Mouse (Mus musculus): ENCODE measurements around the gene Atg10. TPM values are rescaled to one million over a fixed set of nuclear protein-coding genes. Genes with fewer than 3 reads are reported as not detected.

The Atg10 gene
- polyA plus RNA-seq, 1 experiment from 2014 or later = 18.8 TPM

DNA sequence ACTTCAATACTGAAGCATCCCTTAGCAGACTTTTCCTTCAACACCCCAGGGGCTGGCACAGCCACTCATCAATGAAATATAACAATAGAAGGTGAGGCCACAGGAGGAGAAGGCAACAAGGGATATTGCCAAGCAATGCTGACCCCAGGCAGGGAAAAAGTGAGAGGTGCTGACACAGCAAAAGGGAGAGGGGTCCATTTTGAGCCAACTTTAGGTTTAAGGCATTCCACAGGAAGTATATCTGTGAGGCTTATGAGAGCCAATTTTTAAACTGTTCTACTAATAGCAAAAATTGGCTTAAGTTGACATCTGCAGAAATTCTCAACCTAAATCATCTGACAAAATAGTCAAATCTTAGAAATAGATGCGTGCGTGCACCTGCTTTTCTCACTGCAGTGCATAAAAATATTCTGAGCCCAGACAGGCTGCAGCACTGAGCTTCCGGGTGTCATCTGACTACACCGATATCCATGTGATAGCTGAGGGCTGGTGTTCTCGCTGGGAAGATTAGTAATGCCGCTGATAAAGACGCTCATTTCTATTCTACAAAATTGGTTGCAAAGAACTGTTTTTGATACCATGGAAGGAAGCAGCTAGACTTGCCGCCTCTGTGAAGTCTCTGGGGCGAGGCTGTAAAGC lies 116.3 kb downstream of the Atg10 start:
- H3K4me2 ChIP-seq (ENCODE audit: low read depth, low read length) = no peak overlapping the region
- H3K9ac ChIP-seq (replicated peaks; ENCODE audit: low read depth, low read length) = no peak overlapping the region
- H3K27me3 ChIP-seq (ENCODE audit: control insufficient read depth, insufficient read depth, low read length) = no peaks in the 10 kb centered on the region
- H3K27ac ChIP-seq (ENCODE audit: low read depth, low read length) = no peak overlapping the region
- ATAC-seq (ENCODE audit: low read depth) = no peak
- no peaks in the 10 kb centered on the region for H3K36me3 ChIP-seq (ENCODE audit: control insufficient read depth, insufficient read depth, low read length)
- H3K4me1 ChIP-seq (ENCODE audit: control insufficient read depth, insufficient read depth, low read length) = no peaks in the 10 kb centered on the region
- H3K9me3 ChIP-seq (ENCODE audit: control insufficient read depth, low read length) = no peaks in the 10 kb centered on the region
- H3K4me3 ChIP-seq (ENCODE audit: low read depth, low read length) = no peak overlapping the region
- WGBS = 93% methylated on average over 9 of the region's 9 CpGs

- Histone ChIP-seq H3K4me2 (ENCODE audit: low read depth, low read length) (no peak overlapping the region), H3K9me3 (ENCODE audit: control insufficient read depth, low read length) (no peaks in the 10 kb centered on the region), H3K4me3 (ENCODE audit: low read depth, low read length) (no peak overlapping the region), H3K4me1 (ENCODE audit: control insufficient read depth, insufficient read depth, low read length) (no peaks in the 10 kb centered on the region), H3K27ac (ENCODE audit: low read depth, low read length) (no peak overlapping the region), H3K9ac (replicated peaks; ENCODE audit: low read depth, low read length) (no peak overlapping the region), H3K27me3 (ENCODE audit: control insufficient read depth, insufficient read depth, low read length) (no peaks in the 10 kb centered on the region), H3K36me3 (ENCODE audit: control insufficient read depth, insufficient read depth, low read length) (no peaks in the 10 kb centered on the region)
- ATAC-seq (ENCODE audit: low read depth) = no peak
- WGBS = 89% methylated on average over 3 of the region's 3 CpGs
Observed at GRCm38 (mm10) chr13:91102238-91102637, 121.5 kb downstream of the Atg10 start.

DNA sequence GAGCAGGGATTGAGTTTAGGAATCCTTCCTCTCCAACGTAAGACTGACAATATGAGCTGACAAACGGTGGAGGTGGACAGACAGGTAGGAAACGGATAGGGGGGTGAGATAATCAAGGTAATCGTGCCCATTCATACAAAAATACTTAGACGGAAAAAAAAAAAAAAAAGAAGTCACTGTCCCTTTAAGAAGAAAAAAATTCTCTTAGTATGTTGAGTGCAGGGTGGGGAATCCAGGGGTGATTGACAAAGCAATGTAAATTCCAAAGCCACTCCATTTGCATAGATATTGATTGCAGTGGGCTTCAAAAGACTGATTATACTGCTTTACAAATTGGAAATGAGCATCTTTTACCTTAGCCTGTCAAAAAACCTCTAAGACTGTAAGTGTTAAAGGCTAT lies 123.4 kb downstream of the Atg10 start:
- H3K36me3 ChIP-seq (ENCODE audit: control insufficient read depth, insufficient read depth, low read length) = no peaks in the 10 kb centered on the region
- no peaks in the 10 kb centered on the region for H3K4me1 ChIP-seq (ENCODE audit: control insufficient read depth, insufficient read depth, low read length)
- no peak for ATAC-seq (ENCODE audit: low read depth)
- no peak overlapping the region for H3K4me2 ChIP-seq (ENCODE audit: low read depth, low read length)
- no peak overlapping the region for H3K27ac ChIP-seq (ENCODE audit: low read depth, low read length)
- no peaks in the 10 kb centered on the region for H3K27me3 ChIP-seq (ENCODE audit: control insufficient read depth, insufficient read depth, low read length)
- WGBS = 73% methylated on average over 5 of the region's 5 CpGs
- H3K9ac ChIP-seq (replicated peaks; ENCODE audit: low read depth, low read length) = no peak overlapping the region
- no peaks in the 10 kb centered on the region for H3K9me3 ChIP-seq (ENCODE audit: control insufficient read depth, low read length)
- no peak overlapping the region for H3K4me3 ChIP-seq (ENCODE audit: low read depth, low read length)

DNA sequence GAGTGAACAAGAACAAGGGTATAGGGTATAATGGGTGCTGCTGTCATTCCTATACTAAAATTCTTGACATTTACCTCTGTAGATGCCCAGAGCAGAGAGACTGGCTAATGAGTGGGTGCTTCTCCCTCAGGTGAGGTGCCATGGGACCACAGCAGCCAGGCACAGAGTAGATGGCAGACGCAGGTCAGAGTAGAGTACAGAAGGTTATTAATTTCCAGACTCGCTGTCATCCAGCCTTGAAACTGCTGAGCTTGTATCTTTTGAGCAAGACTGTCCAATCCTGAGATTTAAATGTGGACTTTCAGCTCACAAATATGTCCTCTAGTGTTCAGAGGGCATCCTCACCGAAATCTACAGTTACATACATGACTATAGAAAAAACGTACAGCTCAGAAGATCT lies 128.9 kb downstream of the Atg10 start:
- Histone ChIP-seq H3K27ac (ENCODE audit: low read depth, low read length) (no peak overlapping the region), H3K9ac (replicated peaks; ENCODE audit: low read depth, low read length) (no peak overlapping the region), H3K9me3 (ENCODE audit: control insufficient read depth, low read length) (no peaks in the 10 kb centered on the region), H3K4me3 (ENCODE audit: low read depth, low read length) (no peak overlapping the region), H3K36me3 (ENCODE audit: control insufficient read depth, insufficient read depth, low read length) (no peaks in the 10 kb centered on the region), H3K27me3 (ENCODE audit: control insufficient read depth, insufficient read depth, low read length) (no peaks in the 10 kb centered on the region), H3K4me1 (ENCODE audit: control insufficient read depth, insufficient read depth, low read length) (peaks cover 4% of the 10 kb centered on the region; the same call in 1 of the 2 replicates), H3K4me2 (ENCODE audit: low read depth, low read length) (no peak overlapping the region)
- WGBS = 89% methylated on average over 4 of the region's 4 CpGs
- ATAC-seq (ENCODE audit: low read depth) = no peak

GRCm38 (mm10) chr13:91094196-91094595 lies 129.6 kb downstream of the Atg10 start:
- H3K4me3 ChIP-seq (ENCODE audit: low read depth, low read length) = no peak overlapping the region
- peak; percentile 74 for ATAC-seq (ENCODE audit: low read depth)
- peaks cover 4% of the 10 kb centered on the region; the same call in 1 of the 2 replicates for H3K4me1 ChIP-seq (ENCODE audit: control insufficient read depth, insufficient read depth, low read length)
- H3K9me3 ChIP-seq (ENCODE audit: control insufficient read depth, low read length) = no peaks in the 10 kb centered on the region
- no peak overlapping the region for H3K4me2 ChIP-seq (ENCODE audit: low read depth, low read length)
- peak overlapping the region; percentile 60 for H3K27ac ChIP-seq (ENCODE audit: low read depth, low read length)
- no peaks in the 10 kb centered on the region for H3K36me3 ChIP-seq (ENCODE audit: control insufficient read depth, insufficient read depth, low read length)
- H3K9ac ChIP-seq (replicated peaks; ENCODE audit: low read depth, low read length) = 0 out of 2 replicates have a peak overlapping the region, but pooled peaks have one; percentile 3
- 35% methylated on average over 7 of the region's 7 CpGs for WGBS
- H3K27me3 ChIP-seq (ENCODE audit: control insufficient read depth, insufficient read depth, low read length) = no peaks in the 10 kb centered on the region

GRCm38 (mm10) chr13:91093610-91094009 lies 130.2 kb downstream of the Atg10 start:
- Histone ChIP-seq H3K27ac (ENCODE audit: low read depth, low read length) (peak overlapping the region; percentile 60; the same call in 1 of the 2 replicates), H3K4me1 (ENCODE audit: control insufficient read depth, insufficient read depth, low read length) (peaks cover 4% of the 10 kb centered on the region; the same call in 1 of the 2 replicates), H3K4me2 (ENCODE audit: low read depth, low read length) (no peak overlapping the region), H3K27me3 (ENCODE audit: control insufficient read depth, insufficient read depth, low read length) (no peaks in the 10 kb centered on the region), H3K4me3 (ENCODE audit: low read depth, low read length) (no peak overlapping the region), H3K9me3 (ENCODE audit: control insufficient read depth, low read length) (no peaks in the 10 kb centered on the region), H3K9ac (replicated peaks; ENCODE audit: low read depth, low read length) (no peak overlapping the region), H3K36me3 (ENCODE audit: control insufficient read depth, insufficient read depth, low read length) (no peaks in the 10 kb centered on the region)
- 15% methylated on average over 1 of the region's 1 CpGs for WGBS
- peak; percentile 46; the same call in 1 of the 2 replicates for ATAC-seq (ENCODE audit: low read depth)

GRCm38 (mm10) chr13:91093162-91093561 lies 130.6 kb downstream of the Atg10 start:
- Histone ChIP-seq H3K9me3 (ENCODE audit: control insufficient read depth, low read length) (no peaks in the 10 kb centered on the region), H3K4me1 (ENCODE audit: control insufficient read depth, insufficient read depth, low read length) (peaks cover 4% of the 10 kb centered on the region; the same call in 1 of the 2 replicates), H3K36me3 (ENCODE audit: control insufficient read depth, insufficient read depth, low read length) (no peaks in the 10 kb centered on the region), H3K27ac (ENCODE audit: low read depth, low read length) (no peak overlapping the region), H3K27me3 (ENCODE audit: control insufficient read depth, insufficient read depth, low read length) (no peaks in the 10 kb centered on the region), H3K4me3 (ENCODE audit: low read depth, low read length) (no peak overlapping the region), H3K9ac (replicated peaks; ENCODE audit: low read depth, low read length) (no peak overlapping the region), H3K4me2 (ENCODE audit: low read depth, low read length) (no peak overlapping the region)
- ATAC-seq (ENCODE audit: low read depth) = peak; percentile 76
- WGBS = 27% methylated on average over 6 of the region's 6 CpGs

GRCm38 (mm10) chr13:91091731-91092190 lies 132.0 kb downstream of the Atg10 start:
- ATAC-seq (ENCODE audit: low read depth) = no peak
- no peak overlapping the region for H3K4me2 ChIP-seq (ENCODE audit: low read depth, low read length)
- H3K4me1 ChIP-seq (ENCODE audit: control insufficient read depth, insufficient read depth, low read length) = peaks cover 4% of the 10 kb centered on the region; the same call in 1 of the 2 replicates
- H3K9ac ChIP-seq (replicated peaks; ENCODE audit: low read depth, low read length) = no peak overlapping the region
- H3K27me3 ChIP-seq (ENCODE audit: control insufficient read depth, insufficient read depth, low read length) = no peaks in the 10 kb centered on the region
- no peaks in the 10 kb centered on the region for H3K36me3 ChIP-seq (ENCODE audit: control insufficient read depth, insufficient read depth, low read length)
- H3K4me3 ChIP-seq (ENCODE audit: low read depth, low read length) = no peak overlapping the region
- H3K9me3 ChIP-seq (ENCODE audit: control insufficient read depth, low read length) = no peaks in the 10 kb centered on the region
- H3K27ac ChIP-seq (ENCODE audit: low read depth, low read length) = no peak overlapping the region
- WGBS = 94% methylated on average over 2 of the region's 2 CpGs

DNA sequence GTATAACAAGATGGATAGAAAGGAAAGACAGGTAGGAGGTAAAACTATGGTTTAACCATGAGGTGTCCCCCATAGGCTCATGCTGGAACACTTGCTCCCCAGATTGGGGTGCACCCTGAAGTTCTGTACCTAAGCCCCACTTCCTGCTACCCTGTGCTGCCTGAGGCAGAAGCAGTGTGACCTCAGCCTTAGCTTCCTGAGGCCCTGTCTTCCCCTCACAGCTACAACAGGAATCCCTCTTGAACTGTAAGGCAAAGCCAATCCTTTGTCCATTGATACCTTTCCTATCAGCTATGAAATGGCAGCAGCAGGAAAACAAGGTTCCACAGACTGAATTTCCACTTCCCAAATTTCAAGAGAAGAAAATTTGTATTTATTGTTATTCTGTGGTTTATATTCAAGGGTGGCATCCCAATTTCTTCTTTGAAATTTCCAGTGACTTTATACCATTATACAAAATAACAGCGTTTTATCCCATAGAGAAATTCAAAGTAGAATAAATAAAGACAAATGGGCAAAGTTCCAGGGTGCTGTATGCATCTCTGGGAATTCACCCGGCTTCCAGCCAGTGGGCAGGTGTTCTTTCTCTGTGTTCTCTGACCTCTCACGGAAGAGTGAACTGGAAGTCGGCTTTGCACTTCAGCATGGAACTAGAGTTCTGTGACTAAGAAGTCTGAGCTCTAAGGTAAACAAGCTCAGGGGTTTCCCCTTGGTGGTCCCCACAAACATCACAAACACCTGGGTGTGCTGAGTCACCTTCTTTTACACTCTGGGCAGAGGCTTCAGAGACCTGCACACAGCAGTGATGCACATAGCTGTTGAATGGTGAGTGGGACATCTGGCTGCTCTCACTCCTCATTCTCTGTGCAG lies 132.7 kb downstream of the Atg10 start:
- H3K4me1 ChIP-seq (ENCODE audit: control insufficient read depth, insufficient read depth, low read length) = peaks cover 4% of the 10 kb centered on the region; the same call in 1 of the 2 replicates
- no peak for ATAC-seq (ENCODE audit: low read depth)
- no peaks in the 10 kb centered on the region for H3K27me3 ChIP-seq (ENCODE audit: control insufficient read depth, insufficient read depth, low read length)
- no peaks in the 10 kb centered on the region for H3K9me3 ChIP-seq (ENCODE audit: control insufficient read depth, low read length)
- H3K27ac ChIP-seq (ENCODE audit: low read depth, low read length) = no peak overlapping the region
- 74% methylated on average over 4 of the region's 4 CpGs for WGBS
- H3K36me3 ChIP-seq (ENCODE audit: control insufficient read depth, insufficient read depth, low read length) = no peaks in the 10 kb centered on the region
- no peak overlapping the region for H3K4me2 ChIP-seq (ENCODE audit: low read depth, low read length)
- H3K4me3 ChIP-seq (ENCODE audit: low read depth, low read length) = no peak overlapping the region
- no peak overlapping the region for H3K9ac ChIP-seq (replicated peaks; ENCODE audit: low read depth, low read length)

Data from neural tube, embryonic 14.5 days (tissue).